Mouse (Mus musculus) neural tube, embryonic 11.5 days (tissue): ENCODE measurements at regions not wholly inside any gene's neighbourhood (a gene's known extent, or its start where the extent isn't known, plus 50 kb on each side); places are given as distances from the start of the nearest gene placed in this dataset.

Source experiments
- ATAC-seq: fragments of 200-750 bp; cut with Nextera tagmentation; 2 replicates; pipeline ENCODE4 v1.8.0; 2017; ENCODE audit warnings: moderate number of reproducible peaks, mild to moderate bottlenecking, moderate TSS enrichment, moderate library complexity; ENCODE audit not compliant: insufficient read depth, low FRiP score, low TSS enrichment
- DNase-seq: peaks from one replicate; pipeline ENCODE4 v3.0.0-alpha.2; 2015; ENCODE audit warnings: low spot score
- H3K27ac ChIP-seq: fragments of 300-500 bp; sonication (generic); 2 replicates; pipeline ENCODE4 v1.5.1; 2014; ENCODE audit warnings: low read depth, mild to moderate bottlenecking, low read length
- H3K27me3 ChIP-seq: fragments of 300-500 bp; sonication (generic); 2 replicates; pipeline ENCODE4 v1.6.1; 2014; ENCODE audit warnings: mild to moderate bottlenecking, low read length, mixed read lengths; ENCODE audit not compliant: control insufficient read depth, insufficient read depth
- H3K36me3 ChIP-seq: fragments of 300-500 bp; sonication (generic); 2 replicates; pipeline ENCODE4 v1.6.1; 2014; ENCODE audit warnings: mild to moderate bottlenecking, low read length, moderate library complexity, mixed read lengths; ENCODE audit not compliant: control insufficient read depth, insufficient read depth
- H3K4me1 ChIP-seq: fragments of 300-500 bp; sonication (generic); 2 replicates; pipeline ENCODE4 v1.6.1; 2014; ENCODE audit warnings: low read length, mixed read lengths; ENCODE audit not compliant: control insufficient read depth, insufficient read depth
- H3K4me2 ChIP-seq: fragments of 300-500 bp; sonication (generic); 2 replicates; pipeline ENCODE4 v1.6.1; 2014; ENCODE audit warnings: low read depth, mild to moderate bottlenecking, moderate library complexity
- H3K4me3 ChIP-seq: fragments of 300-500 bp; sonication (generic); 2 replicates; pipeline ENCODE4 v1.5.1; 2014; ENCODE audit warnings: low read depth, low read length
- H3K9ac ChIP-seq: fragments of 300-500 bp; sonication (generic); 2 replicates; pipeline ENCODE4 v1.6.1; 2014; ENCODE audit warnings: mild to moderate bottlenecking, low read length
- H3K9me3 ChIP-seq: fragments of 300-500 bp; sonication (generic); 2 replicates; pipeline ENCODE4 v1.6.1; 2016; ENCODE audit warnings: low read length; ENCODE audit not compliant: control insufficient read depth
- WGBS: fragments of 180-500 bp; shearing (Covaris S2); extraction: QIAGEN DNeasy Blood & Tissue Kit; methylation state at CpG from one replicate; pipeline ENCODE4 v1.1.7; 2014; 5-methylcytosine and 5-hydroxymethylcytosine counted together

- Histone ChIP-seq H3K36me3 (no peaks in the 10 kb centered on the region), H3K27ac (no peak overlapping the region), H3K9ac (no peak overlapping the region), H3K4me1 (no peaks in the 10 kb centered on the region), H3K9me3 (no peaks in the 10 kb centered on the region), H3K4me2 (no peak overlapping the region), H3K4me3 (no peak overlapping the region), H3K27me3 (no peaks in the 10 kb centered on the region)
- 88% methylated on average over 5 of the region's 5 CpGs for WGBS
- ATAC-seq (no peak), DNase-seq (no peak)
Measured at GRCm38 (mm10) chr15:61365511-61365910, 442.7 kb upstream of the A1bg start.

GRCm38 (mm10) chr15:61364461-61364860 is 441.6 kb upstream of the A1bg start:
- ATAC-seq: no peak
- Histone ChIP-seq H3K27me3 (no peaks in the 10 kb centered on the region), H3K9ac (no peak overlapping the region), H3K27ac (no peak overlapping the region), H3K4me1 (no peaks in the 10 kb centered on the region), H3K4me3 (no peak overlapping the region), H3K9me3 (no peaks in the 10 kb centered on the region), H3K36me3 (no peaks in the 10 kb centered on the region), H3K4me2 (no peak overlapping the region)
- 80% methylated on average over 2 of the region's 2 CpGs for WGBS
- DNase-seq: no peak

- no peak overlapping the region for H3K9ac ChIP-seq
- ATAC-seq: no peak
- WGBS: 85% methylated on average over 3 of the region's 3 CpGs
Measured at GRCm38 (mm10) chr15:61361254-61361653, 438.4 kb upstream of the A1bg start.

DNA sequence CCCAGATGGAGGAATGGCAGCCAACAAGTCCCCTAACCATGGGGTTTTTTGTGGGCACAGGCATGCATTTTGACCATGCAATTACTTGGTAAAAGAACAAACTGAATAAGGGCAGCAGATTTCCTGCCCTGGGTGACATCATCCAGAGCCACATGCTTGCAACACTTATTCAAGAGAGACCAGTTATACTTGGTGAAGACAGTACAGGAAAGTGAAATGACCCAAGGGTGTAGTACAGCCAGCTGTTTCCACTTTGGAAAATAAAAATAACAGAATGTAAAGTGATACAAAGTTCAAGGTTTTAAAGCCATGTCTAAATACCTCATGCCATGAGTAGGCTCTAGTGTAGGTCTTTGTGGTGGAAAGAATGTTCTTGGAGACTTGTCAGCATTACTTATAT is 432.5 kb upstream of the A1bg start:
- no peaks in the 10 kb centered on the region for H3K9me3 ChIP-seq
- no peak for ATAC-seq

More at GRCm38 (mm10) chr15:61361254-61361653, 438.4 kb upstream of the A1bg start:
- Histone ChIP-seq H3K27me3 (no peaks in the 10 kb centered on the region), H3K36me3 (no peaks in the 10 kb centered on the region), H3K4me2 (no peak overlapping the region), H3K4me3 (no peak overlapping the region), H3K27ac (no peak overlapping the region), H3K4me1 (no peaks in the 10 kb centered on the region), H3K9me3 (no peaks in the 10 kb centered on the region)
- DNase-seq: no peak

GRCm38 (mm10) chr15:61351729-61352342 is 429.0 kb upstream of the A1bg start:
- no peak overlapping the region for H3K4me2 ChIP-seq
- H3K9me3 ChIP-seq: no peaks in the 10 kb centered on the region
- 74% methylated on average over 5 of the region's 5 CpGs for WGBS
- no peaks in the 10 kb centered on the region for H3K27me3 ChIP-seq
- no peak overlapping the region for H3K9ac ChIP-seq
- no peaks in the 10 kb centered on the region for H3K36me3 ChIP-seq
- no peaks in the 10 kb centered on the region for H3K4me1 ChIP-seq
- DNase-seq (no peak), ATAC-seq (no peak)
- H3K27ac ChIP-seq: no peak overlapping the region
- H3K4me3 ChIP-seq: no peak overlapping the region

More for the DNA sequence above, 432.5 kb upstream of the A1bg start:
- Histone ChIP-seq H3K4me1 (no peaks in the 10 kb centered on the region), H3K4me2 (no peak overlapping the region), H3K36me3 (no peaks in the 10 kb centered on the region), H3K27me3 (no peaks in the 10 kb centered on the region), H3K4me3 (no peak overlapping the region), H3K9ac (no peak overlapping the region), H3K27ac (no peak overlapping the region)
- DNase-seq: no peak

- no peak for ATAC-seq
- H3K27me3 ChIP-seq: no peaks in the 10 kb centered on the region
- H3K4me1 ChIP-seq: no peaks in the 10 kb centered on the region
- no peak overlapping the region for H3K4me2 ChIP-seq
- no peak overlapping the region for H3K27ac ChIP-seq
- no peak overlapping the region for H3K9ac ChIP-seq
- no peaks in the 10 kb centered on the region for H3K36me3 ChIP-seq
- H3K9me3 ChIP-seq: no peaks in the 10 kb centered on the region
- 74% methylated on average over 4 of the region's 4 CpGs for WGBS
- H3K4me3 ChIP-seq: no peak overlapping the region
- no peak for DNase-seq
Measured at GRCm38 (mm10) chr15:61345101-61345500, 422.3 kb upstream of the A1bg start.

DNA sequence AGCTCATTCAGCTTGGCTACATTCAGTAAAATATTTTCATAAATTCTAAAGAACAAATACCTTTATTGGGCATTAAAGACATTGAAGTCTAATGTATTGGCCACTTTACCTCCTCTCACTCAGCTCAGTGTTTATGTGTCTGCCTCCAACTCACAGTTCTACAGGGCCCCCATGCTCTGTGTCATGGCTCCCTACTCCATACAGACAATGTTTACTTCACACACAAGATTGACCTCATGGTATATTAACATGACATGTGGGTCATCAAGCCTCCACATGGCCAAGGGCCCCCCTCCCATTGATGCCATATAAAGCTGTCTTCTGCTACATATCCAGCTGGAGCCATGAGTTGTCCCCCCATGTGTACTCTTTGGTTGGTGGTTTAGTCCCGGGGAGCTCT is 419.8 kb upstream of the A1bg start:
- Histone ChIP-seq H3K9me3 (no peaks in the 10 kb centered on the region), H3K4me1 (no peaks in the 10 kb centered on the region), H3K36me3 (no peaks in the 10 kb centered on the region), H3K27me3 (no peaks in the 10 kb centered on the region), H3K4me3 (no peak overlapping the region), H3K4me2 (no peak overlapping the region), H3K9ac (no peak overlapping the region), H3K27ac (no peak overlapping the region)
- ATAC-seq (no peak), DNase-seq (no peak)
- 81% methylated on average over 1 of the region's 1 CpGs for WGBS

GRCm38 (mm10) chr15:61327925-61328324 is 405.1 kb upstream of the A1bg start:
- H3K4me3 ChIP-seq: no peak overlapping the region
- no peak for ATAC-seq

GRCm38 (mm10) chr15:61322243-61322642 is 399.4 kb upstream of the A1bg start:
- H3K9me3 ChIP-seq: no peaks in the 10 kb centered on the region
- ATAC-seq (no peak), DNase-seq (no peak)
- H3K4me2 ChIP-seq: no peak overlapping the region
- no peak overlapping the region for H3K9ac ChIP-seq
- no peaks in the 10 kb centered on the region for H3K4me1 ChIP-seq
- no peaks in the 10 kb centered on the region for H3K27me3 ChIP-seq
- WGBS: 90% methylated on average over 7 of the region's 7 CpGs
- H3K36me3 ChIP-seq: no peaks in the 10 kb centered on the region
- no peak overlapping the region for H3K4me3 ChIP-seq
- no peak overlapping the region for H3K27ac ChIP-seq

More at GRCm38 (mm10) chr15:61327925-61328324, 405.1 kb upstream of the A1bg start:
- no peaks in the 10 kb centered on the region for H3K27me3 ChIP-seq
- H3K36me3 ChIP-seq: no peaks in the 10 kb centered on the region
- no peaks in the 10 kb centered on the region for H3K9me3 ChIP-seq
- DNase-seq: no peak
- no peak overlapping the region for H3K9ac ChIP-seq
- H3K4me2 ChIP-seq: no peak overlapping the region
- WGBS: 88% methylated on average over 2 of the region's 2 CpGs
- H3K4me1 ChIP-seq: no peaks in the 10 kb centered on the region
- H3K27ac ChIP-seq: no peak overlapping the region
